7 mouse cellular contexts compared by ENCODE assay signal in genomic region chr2:173173008-173173407, GRCm38 (mm10). TPM values are rescaled to one million over a fixed set of nuclear protein-coding genes. Genes with fewer than 3 reads are reported as not detected.
A peak's percentile ranks its signal among the peaks of the same experiment; 100 is the strongest.
DNase-seq lines count a peak whose midpoint lies in the region; ATAC-seq and TF ChIP-seq lines count a peak whose summit lies in the region.

No protein-coding gene starts in this region.

- 0 out of 2 replicates have a peak, but pooled peaks cover 10% of the 10 kb centered on the region for H3K27me3 ChIP-seq in lung, postnatal 0 days (replicated peaks; ENCODE audit: insufficient read depth, low read length)
- H3K27me3 ChIP-seq in embryonic facial prominence, embryonic 15.5 days, result no peaks in the 10 kb centered on the region
- H3K27me3 ChIP-seq in hindbrain, embryonic 12.5 days, result peaks cover 4% of the 10 kb centered on the region; the same call in 1 of the 2 replicates
- peaks cover 43% of the 10 kb centered on the region for H3K27me3 ChIP-seq in liver, embryonic 13.5 days
- no peaks in the 10 kb centered on the region for H3K27me3 ChIP-seq in stomach, embryonic 14.5 days (ENCODE audit: control insufficient read depth, insufficient read depth, low read length)

- peak overlapping the region; percentile 63 for H3K27ac ChIP-seq in lung, postnatal 0 days (ENCODE audit: low read length)
- peak overlapping the region; percentile 97 for H3K27ac ChIP-seq in embryonic facial prominence, embryonic 15.5 days (replicated peaks)
- peak overlapping the region; percentile 95 for H3K27ac ChIP-seq in hindbrain, embryonic 12.5 days
- H3K27ac ChIP-seq in liver, embryonic 13.5 days, result no peak overlapping the region
- H3K27ac ChIP-seq in stomach, embryonic 14.5 days (ENCODE audit: low read length), result peak overlapping the region; percentile 84

- H3K9me3 ChIP-seq in lung, postnatal 0 days (ENCODE audit: low read length), result no peaks in the 10 kb centered on the region
- no peaks in the 10 kb centered on the region for H3K9me3 ChIP-seq in embryonic facial prominence, embryonic 15.5 days (replicated peaks)
- H3K9me3 ChIP-seq in hindbrain, embryonic 12.5 days (replicated peaks), result no peaks in the 10 kb centered on the region
- 0 out of 2 replicates have a peak, but pooled peaks cover 4% of the 10 kb centered on the region for H3K9me3 ChIP-seq in liver, embryonic 13.5 days (replicated peaks)
- H3K9me3 ChIP-seq in stomach, embryonic 14.5 days (ENCODE audit: control insufficient read depth, low read depth, low read length), result no peaks in the 10 kb centered on the region

- 0 out of 2 replicates have a peak overlapping the region, but pooled peaks have one; percentile 51 for H3K4me2 ChIP-seq in lung, postnatal 0 days (replicated peaks; ENCODE audit: low read depth, low read length)
- H3K4me2 ChIP-seq in embryonic facial prominence, embryonic 15.5 days (replicated peaks), result peak overlapping the region; percentile 54
- H3K4me2 ChIP-seq in hindbrain, embryonic 12.5 days (replicated peaks), result peak overlapping the region; percentile 55
- H3K4me2 ChIP-seq in liver, embryonic 13.5 days, result peak overlapping the region; percentile 51; the same call in 1 of the 2 replicates
- peak overlapping the region; percentile 46 for H3K4me2 ChIP-seq in stomach, embryonic 14.5 days (replicated peaks; ENCODE audit: low read depth, low read length)

- WGBS in lung, postnatal 0 days, result 35% methylated on average over 2 of the region's 2 CpGs
- WGBS in lung, adult 2 months, result 24% methylated on average over 2 of the region's 2 CpGs
- 31% methylated on average over 2 of the region's 2 CpGs for WGBS in embryonic facial prominence, embryonic 15.5 days
- 16% methylated on average over 2 of the region's 2 CpGs for WGBS in hindbrain, embryonic 12.5 days
- 29% methylated on average over 2 of the region's 2 CpGs for WGBS in liver, embryonic 13.5 days (ENCODE audit: insufficient replicate concordance)
- WGBS in stomach, embryonic 14.5 days, result 26% methylated on average over 2 of the region's 2 CpGs

- H3K36me3 ChIP-seq in lung, postnatal 0 days (ENCODE audit: insufficient read depth, low read length), result no peaks in the 10 kb centered on the region
- no peaks in the 10 kb centered on the region for H3K36me3 ChIP-seq in embryonic facial prominence, embryonic 15.5 days
- H3K36me3 ChIP-seq in hindbrain, embryonic 12.5 days, result no peaks in the 10 kb centered on the region
- no peaks in the 10 kb centered on the region for H3K36me3 ChIP-seq in liver, embryonic 13.5 days
- H3K36me3 ChIP-seq in stomach, embryonic 14.5 days (ENCODE audit: control insufficient read depth, insufficient read depth, low read length), result no peaks in the 10 kb centered on the region

- no peak for TF ChIP-seq EP300 in lung, postnatal 0 days (IDR thresholded peaks at IDR 0.05)

- no peak overlapping the region for H3K9ac ChIP-seq in lung, postnatal 0 days (replicated peaks; ENCODE audit: low read depth)
- no peak overlapping the region for H3K9ac ChIP-seq in embryonic facial prominence, embryonic 15.5 days
- no peak overlapping the region for H3K9ac ChIP-seq in hindbrain, embryonic 12.5 days
- H3K9ac ChIP-seq in liver, embryonic 13.5 days, result no peak overlapping the region
- H3K9ac ChIP-seq in stomach, embryonic 14.5 days (replicated peaks; ENCODE audit: low read depth, low read length), result no peak overlapping the region

- no peak overlapping the region for H3K4me3 ChIP-seq in lung, postnatal 0 days (ENCODE audit: low read depth, low read length)
- H3K4me3 ChIP-seq in lung, adult 2 months (replicated peaks; ENCODE audit: extremely low read depth, low read depth, low read length), result no peak overlapping the region
- H3K4me3 ChIP-seq in embryonic facial prominence, embryonic 15.5 days (replicated peaks), result no peak overlapping the region
- H3K4me3 ChIP-seq in hindbrain, embryonic 12.5 days, result no peak overlapping the region
- no peak overlapping the region for H3K4me3 ChIP-seq in liver, embryonic 13.5 days (replicated peaks)
- H3K4me3 ChIP-seq in stomach, embryonic 14.5 days (ENCODE audit: low read depth, low read length), result no peak overlapping the region

- no peak for TF ChIP-seq CTCF in lung, postnatal 0 days (IDR thresholded peaks at IDR 0.05)
- no peak for TF ChIP-seq CTCF in lung, adult 2 months (IDR thresholded peaks at IDR 0.05; ENCODE audit: insufficient read depth, low read length)

- ATAC-seq in lung, postnatal 0 days, result peak; percentile 32
- no peak for ATAC-seq in embryonic facial prominence, embryonic 15.5 days (ENCODE audit: insufficient number of reproducible peaks, low FRiP score, low TSS enrichment, low read depth)
- ATAC-seq in hindbrain, embryonic 12.5 days (ENCODE audit: low FRiP score), result peak; percentile 68
- no peak for ATAC-seq in liver, embryonic 13.5 days (ENCODE audit: low read depth)
- no peak for ATAC-seq in stomach, embryonic 14.5 days (ENCODE audit: insufficient number of reproducible peaks, insufficient read depth, low FRiP score, low read depth)

- TF ChIP-seq POLR2A in lung, adult 2 months (IDR thresholded peaks at IDR 0.05; ENCODE audit: borderline replicate concordance, extremely low read depth, low read depth, low read length), result no peak

- H3K4me1 ChIP-seq in lung, postnatal 0 days (ENCODE audit: insufficient read depth, low read depth, low read length), result peaks cover 4% of the 10 kb centered on the region
- no peaks in the 10 kb centered on the region for H3K4me1 ChIP-seq in lung, adult 2 months (ENCODE audit: control insufficient read depth, insufficient read depth, low read length)
- peaks cover 31% of the 10 kb centered on the region for H3K4me1 ChIP-seq in embryonic facial prominence, embryonic 15.5 days
- peaks cover 45% of the 10 kb centered on the region for H3K4me1 ChIP-seq in hindbrain, embryonic 12.5 days
- H3K4me1 ChIP-seq in liver, embryonic 13.5 days (replicated peaks), result peaks cover 36% of the 10 kb centered on the region
- peaks cover 26% of the 10 kb centered on the region for H3K4me1 ChIP-seq in stomach, embryonic 14.5 days (ENCODE audit: control insufficient read depth, insufficient read depth, low read length)

- DNase-seq in lung, postnatal 0 days (ENCODE audit: low spot score), result peak; percentile 45
- DNase-seq in lung, adult 2 months, result no peak
- DNase-seq in liver, embryonic 13.5 days, result no peak
- DNase-seq in urinary bladder, adult 18-20 months (ENCODE audit: low spot score in 2 of 2), result no peak

RNA-seq across cellular contexts. Expression of gene Pck1, which starts 20.2 kb away (rescaled TPM):
- 0.08 and 0.10 TPM in 2 replicates for polyA plus RNA-seq in lung, postnatal 0 days (2015; fragmentation: Nextera tagmentation; extraction: Ambion mirVana)
- polyA plus RNA-seq in lung, adult 2 months (2012; rRNA removed), result 7.9 and 14.0 TPM in 2 replicates
- polyA plus RNA-seq in embryonic facial prominence, embryonic 15.5 days (2015; fragmentation: Nextera tagmentation; extraction: Ambion mirVana), result not detected in 2 replicates
- not detected in 2 replicates for polyA plus RNA-seq in hindbrain, embryonic 12.5 days (2016; fragmentation: Nextera tagmentation; extraction: Ambion mirVana)
- polyA plus RNA-seq in liver, embryonic 13.5 days (2015; fragmentation: Nextera tagmentation; extraction: Ambion mirVana), result 0.22 and 0.24 TPM in 2 replicates
- 0.21 and 0.23 TPM in 2 replicates for polyA plus RNA-seq in stomach, embryonic 14.5 days (2014; fragmentation: Nextera tagmentation; extraction: Ambion mirVana)

RNA-seq across cellular contexts. Expression of gene Zbp1, which starts 45.7 kb away (rescaled TPM):
- polyA plus RNA-seq in lung, postnatal 0 days (2015; fragmentation: Nextera tagmentation; extraction: Ambion mirVana), result 1.1 and 2.5 TPM in 2 replicates
- polyA plus RNA-seq in lung, adult 2 months (2012; rRNA removed), result 4.8 and 5.7 TPM in 2 replicates
- polyA plus RNA-seq in embryonic facial prominence, embryonic 15.5 days (2015; fragmentation: Nextera tagmentation; extraction: Ambion mirVana), result 0.63 and 1.5 TPM in 2 replicates
- 0.28 TPM in 1 of 2 replicates, not detected in the other for polyA plus RNA-seq in hindbrain, embryonic 12.5 days (2016; fragmentation: Nextera tagmentation; extraction: Ambion mirVana)
- 0.73 and 0.87 TPM in 2 replicates for polyA plus RNA-seq in liver, embryonic 13.5 days (2015; fragmentation: Nextera tagmentation; extraction: Ambion mirVana)
- 0.91 TPM in 1 of 2 replicates, not detected in the other for polyA plus RNA-seq in stomach, embryonic 14.5 days (2014; fragmentation: Nextera tagmentation; extraction: Ambion mirVana)

RNA-seq across cellular contexts. Expression of gene Ctcfl, which starts 53.7 kb away (rescaled TPM):
- 0.07 TPM in 1 of 2 replicates, not detected in the other for polyA plus RNA-seq in lung, postnatal 0 days (2015; fragmentation: Nextera tagmentation; extraction: Ambion mirVana)
- polyA plus RNA-seq in lung, adult 2 months (2012; rRNA removed), result not detected in 2 replicates
- 0.09 TPM in 1 of 2 replicates, not detected in the other for polyA plus RNA-seq in embryonic facial prominence, embryonic 15.5 days (2015; fragmentation: Nextera tagmentation; extraction: Ambion mirVana)
- 0.14 TPM in 2 replicates for polyA plus RNA-seq in hindbrain, embryonic 12.5 days (2016; fragmentation: Nextera tagmentation; extraction: Ambion mirVana)
- 0.02 and 0.05 TPM in 2 replicates for polyA plus RNA-seq in liver, embryonic 13.5 days (2015; fragmentation: Nextera tagmentation; extraction: Ambion mirVana)
- 0.14 and 0.17 TPM in 2 replicates for polyA plus RNA-seq in stomach, embryonic 14.5 days (2014; fragmentation: Nextera tagmentation; extraction: Ambion mirVana)

Comparison
In these comparisons a context has a peak if more than half of its experiments do, and no peak if none do; other contexts are left out.
1. ATAC-seq: peak in lung, postnatal 0 days (single experiment) and hindbrain, embryonic 12.5 days (single experiment); none in embryonic facial prominence, embryonic 15.5 days (single experiment), liver, embryonic 13.5 days (single experiment) and stomach, embryonic 14.5 days (single experiment).
2. Peak in every context shown above with its lines, with median percentiles within 50 percentile points of each other: H3K4me2 ChIP-seq.